Mouse (Mus musculus) erythroblast, embryonic 14.5 days (primary cell): ENCODE results near the gene Olfr891. TPM values are rescaled to one million over a fixed set of nuclear protein-coding genes. Genes with fewer than 3 reads are reported as not detected.
"Not testable (repeated sequence)": the region's sequence is repeated elsewhere in the genome, so short reads cannot be mapped to it uniquely, and the experiment has no call there.

ENCODE experiments used
- H3K27me3 ChIP-seq: 2 replicates; pipeline ENCODE4 v1.6.1; 2012; ENCODE audit warnings: inconsistent platforms; ENCODE audit not compliant: control insufficient read depth
- H3K36me3 ChIP-seq: 2 replicates; pipeline ENCODE4 v1.6.1; 2012; ENCODE audit warnings: mild to moderate bottlenecking, inconsistent platforms; ENCODE audit not compliant: control insufficient read depth
- H3K4me1 ChIP-seq: 2 replicates; pipeline ENCODE4 v1.6.1; 2012; ENCODE audit warnings: inconsistent platforms; ENCODE audit not compliant: control insufficient read depth
- H3K4me3 ChIP-seq: replicated peaks from 2 replicates; pipeline ENCODE3; 2012; ENCODE audit warnings: moderate library complexity, mild to moderate bottlenecking, inconsistent platforms
- H3K9me3 ChIP-seq: 2 replicates; pipeline ENCODE4 v1.6.1; 2012; ENCODE audit warnings: low read length, inconsistent platforms, mixed read lengths; ENCODE audit not compliant: control insufficient read depth
- GATA1 ChIP-seq: IDR thresholded peaks from 2 replicates; pipeline ENCODE4 v1.6.1; 2012; ENCODE audit warnings: low read length, inconsistent platforms, mixed read lengths
- TAL1 ChIP-seq: IDR thresholded peaks from 3 replicates; pipeline ENCODE4 v1.6.1; 2012; ENCODE audit warnings: low read length, inconsistent platforms, mixed read lengths
- polyA plus RNA-seq: library from polyadenylated mRNA; stranded (reverse); fragments of >175 nt; gene quantifications from 2 replicates; pipeline ENCODE4 v1.2.3, GENCODE M21; 2012

The Olfr891 gene
- not detected in 2 replicates for polyA plus RNA-seq

- H3K4me1 ChIP-seq: no peaks in the 10 kb centered on the region
- no peaks in the 10 kb centered on the region for H3K27me3 ChIP-seq
- 0 out of 2 replicates have a peak, but pooled peaks cover 6% of the 10 kb centered on the region for H3K9me3 ChIP-seq
- H3K4me3 ChIP-seq: no peak within 1 kb of the TSS
- no peaks in the 10 kb centered on the region for H3K36me3 ChIP-seq
- TF ChIP-seq GATA1: no peak
- TF ChIP-seq TAL1: no peak
Observed at GRCm38 (mm10) chr9:38180721-38181120, at the start of gene Olfr891. TSS of gene Olfr891 (minus strand) at chr9:38180821.

- H3K4me3 ChIP-seq: no peak within 1 kb of the TSS
- H3K27me3 ChIP-seq: no peaks in the 10 kb centered on the region
- no peak for TF ChIP-seq GATA1
- no peak for TF ChIP-seq TAL1
- no peaks in the 10 kb centered on the region for H3K9me3 ChIP-seq
- H3K36me3 ChIP-seq: no peaks in the 10 kb centered on the region
- no peaks in the 10 kb centered on the region for H3K4me1 ChIP-seq
Observed at GRCm38 (mm10) chr9:38217755-38218154, 37.1 kb upstream of the Olfr891 start, which contains the start of gene Olfr894. TSS of gene Olfr894 (plus strand) at chr9:38218055.

GRCm38 (mm10) chr9:38208065-38208464 lies 27.4 kb upstream of the Olfr891 start, which contains the start of gene Olfr893:
TSS of gene Olfr893 (plus strand) at chr9:38208365.
- TF ChIP-seq GATA1: no peak
- no peak for TF ChIP-seq TAL1
- H3K9me3 ChIP-seq: no peaks in the 10 kb centered on the region
- H3K4me3 ChIP-seq: no peak within 1 kb of the TSS
- no peaks in the 10 kb centered on the region for H3K27me3 ChIP-seq
- no peaks in the 10 kb centered on the region for H3K36me3 ChIP-seq
- no peaks in the 10 kb centered on the region for H3K4me1 ChIP-seq

GRCm38 (mm10) chr9:38168341-38168740 lies 12.3 kb downstream of the Olfr891 start:
- not testable (repeated sequence) for H3K36me3 ChIP-seq, H3K9me3 ChIP-seq, H3K27me3 ChIP-seq, H3K4me1 ChIP-seq, H3K4me3 ChIP-seq

- Histone ChIP-seq H3K4me1 (no peaks in the 10 kb centered on the region), H3K36me3 (no peaks in the 10 kb centered on the region), H3K4me3 (no peak within 1 kb of the TSS), H3K9me3 (no peaks in the 10 kb centered on the region), H3K27me3 (no peaks in the 10 kb centered on the region)
- TF ChIP-seq TAL1 (no peak), GATA1 (no peak)
Observed at GRCm38 (mm10) chr9:38142217-38142616, 38.4 kb downstream of the Olfr891 start, which contains the start of gene Olfr890. TSS of gene Olfr890 (plus strand) at chr9:38142517.

Other genes starting within 250 kb of the Olfr891 start
- gene Olfr881, start 189.0 kb downstream of the Olfr891 start, polyA plus RNA-seq: not detected in 2 replicates
- not detected in 2 replicates for gene Olfr883, start 155.0 kb downstream of the Olfr891 start, polyA plus RNA-seq
- not detected in 2 replicates for gene Olfr884, start 134.3 kb downstream of the Olfr891 start, polyA plus RNA-seq
- gene Olfr885, start 119.5 kb downstream of the Olfr891 start, polyA plus RNA-seq: not detected in 2 replicates
- not detected in 2 replicates for gene Olfr887, start 96.7 kb downstream of the Olfr891 start, polyA plus RNA-seq
- gene Olfr888, start 72.7 kb downstream of the Olfr891 start, polyA plus RNA-seq: not detected in 2 replicates
- not detected in 2 replicates for gene Olfr889, start 65.6 kb downstream of the Olfr891 start, polyA plus RNA-seq
- gene Olfr890, start 38.3 kb downstream of the Olfr891 start, polyA plus RNA-seq: not detected in 2 replicates
- not detected in 2 replicates for gene Olfr893, start 27.5 kb upstream of the Olfr891 start, polyA plus RNA-seq
- gene Olfr894, start 37.2 kb upstream of the Olfr891 start, polyA plus RNA-seq: not detected in 2 replicates
- not detected in 2 replicates for gene Olfr143, start 72.0 kb upstream of the Olfr891 start, polyA plus RNA-seq
- not detected in 2 replicates for gene Olfr895, start 87.0 kb upstream of the Olfr891 start, polyA plus RNA-seq
- gene Olfr896-ps1, start 110.3 kb upstream of the Olfr891 start, polyA plus RNA-seq: not detected in 2 replicates
- not detected in 2 replicates for gene Olfr25, start 148.2 kb upstream of the Olfr891 start, polyA plus RNA-seq
- gene Olfr898, start 167.6 kb upstream of the Olfr891 start, polyA plus RNA-seq: not detected in 2 replicates
- not detected in 2 replicates for gene Olfr250, start 186.1 kb upstream of the Olfr891 start, polyA plus RNA-seq
- not detected in 2 replicates for gene Olfr251, start 196.3 kb upstream of the Olfr891 start, polyA plus RNA-seq
- not detected in 2 replicates for gene Olfr147, start 220.9 kb upstream of the Olfr891 start, polyA plus RNA-seq
- not detected in 2 replicates for gene Olfr901, start 248.6 kb upstream of the Olfr891 start, polyA plus RNA-seq